Mouse (Mus musculus): Measurements from ENCODE around the gene Ggt5.

GRCm38 (mm10) chr10:75649001-75649400, 59.9 kb downstream of the Ggt5 start:
- TF ChIP-seq GATA1 (IDR thresholded peaks at IDR 0.05; ENCODE audit: borderline replicate concordance, low read length) (no peak), FLI1 (IDR thresholded peaks at IDR 0.05; ENCODE audit: low read length) (no peak)
